Mouse (Mus musculus) CH12F3 (cell line): Measurements from ENCODE around the gene Hscb.
"Not testable (repeated sequence)": the region's sequence is repeated elsewhere in the genome, so short reads cannot be mapped to it uniquely, and the experiment has no call there.

Experiments used
- in situ Hi-C: fragments of 300-500 bp; cut with MboI; formaldehyde crosslinking; loops from 2 replicates; pipeline ENCODE4 v1.14.3; 2020; ENCODE audit warnings: low sequenced_read_pairs

Gene Hscb

DNA sequence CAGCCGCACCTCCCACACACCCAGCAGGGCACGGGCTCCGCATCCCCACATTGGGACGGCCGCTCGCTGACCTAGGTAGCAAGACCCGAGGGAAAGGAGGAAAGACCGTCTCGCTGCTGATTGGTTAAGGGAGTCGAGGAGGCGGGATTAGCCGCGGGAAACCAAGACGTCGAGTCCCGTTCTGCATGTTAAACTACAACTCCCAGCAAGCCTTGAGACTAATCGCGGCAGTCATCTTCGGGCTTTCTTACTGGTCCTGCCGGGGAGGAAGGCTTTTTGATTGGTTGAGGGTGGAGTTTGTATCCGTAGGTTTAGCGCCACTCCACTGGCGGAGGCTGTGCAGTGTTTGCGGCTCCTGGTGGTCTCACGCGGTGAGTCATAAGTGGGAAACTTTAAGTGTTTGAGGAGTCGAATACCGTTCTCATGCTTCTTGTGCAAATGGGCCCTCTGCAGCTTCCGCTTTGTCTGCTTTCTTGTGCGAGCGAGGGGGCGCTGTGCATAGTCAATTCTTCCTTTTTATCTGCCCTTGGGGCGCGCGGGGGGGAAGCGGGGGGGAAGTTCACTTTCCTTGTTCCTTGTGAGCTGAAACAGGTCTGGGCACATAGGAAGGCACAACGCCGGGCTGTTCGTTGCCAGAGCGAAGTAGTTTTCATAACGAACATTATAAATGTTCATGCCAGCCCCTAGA, at the start of gene Hscb, which contains the start of gene Chek2:
Gene Hscb, minus strand, starts transcription at position 100 of the 688 bp plus-strand sequence.
Gene Chek2, plus strand, starts transcription at position 302 of the 688 bp plus-strand sequence.
- in situ Hi-C loops, result no loop called here

DNA sequence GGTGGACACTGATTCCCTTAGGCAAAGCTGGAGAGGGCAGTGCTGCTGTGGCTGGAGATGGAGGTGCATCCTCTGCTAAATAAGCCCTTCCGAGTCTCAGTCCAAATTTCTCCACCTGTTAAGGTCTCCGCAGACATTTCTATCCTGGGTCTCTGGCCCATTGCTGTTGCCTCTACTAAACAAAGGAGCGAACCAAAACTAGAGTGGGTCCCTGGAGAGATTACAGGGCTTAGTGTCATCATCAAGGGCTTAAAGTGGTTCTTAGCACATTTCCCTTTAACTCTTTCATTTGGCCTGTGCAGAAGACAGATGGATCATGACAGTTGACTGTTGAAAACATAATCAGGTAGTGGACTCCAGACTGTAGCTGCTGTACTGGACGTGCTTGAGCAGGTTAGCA, 49.0 kb upstream of the Hscb start:
- in situ Hi-C loops, result no loop called here

DNA sequence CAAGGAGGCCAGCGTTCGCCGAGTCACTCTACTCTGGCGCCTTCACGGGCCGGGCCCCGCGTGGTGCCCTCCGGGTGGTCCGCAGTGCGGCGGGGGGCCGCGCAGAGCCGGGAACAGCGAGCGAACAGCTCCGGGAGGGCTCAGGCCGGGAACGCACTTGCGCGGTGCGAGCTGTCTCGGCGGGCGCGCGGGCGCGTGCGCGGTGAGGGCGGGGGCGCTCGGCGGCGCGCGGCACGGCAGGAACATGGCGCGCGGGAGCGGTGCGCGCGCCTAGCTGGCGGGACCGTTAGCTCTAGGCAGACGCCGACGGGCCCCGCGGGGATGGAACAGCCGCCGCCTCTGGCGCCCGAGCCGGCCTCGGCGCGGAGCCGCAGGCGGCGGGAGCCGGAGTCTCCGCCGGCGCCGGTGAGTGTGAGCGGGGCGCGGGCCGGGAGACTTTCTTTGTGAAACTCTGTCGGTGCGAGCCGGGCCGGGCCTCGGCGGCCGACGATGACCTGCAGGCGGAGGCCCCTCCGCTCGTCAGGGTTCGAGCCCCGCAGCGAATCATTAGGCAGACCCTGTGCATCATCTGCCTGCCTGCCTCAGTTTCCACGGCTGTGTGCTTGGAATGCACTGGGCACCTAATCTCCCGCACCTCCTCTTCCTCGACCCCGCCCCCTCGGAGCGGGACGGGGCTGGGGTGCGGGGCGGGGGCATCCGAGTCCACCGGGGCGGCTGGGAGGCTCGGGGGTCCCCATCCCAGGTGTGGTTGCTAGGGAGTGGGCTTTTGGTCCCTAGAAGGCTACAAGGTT, 40.2 kb upstream of the Hscb start, which contains the start of gene Ttc28:
Gene Ttc28, plus strand, starts transcription at position 220 of the 791 bp plus-strand sequence.
- in situ Hi-C loops, result no loop called here

DNA sequence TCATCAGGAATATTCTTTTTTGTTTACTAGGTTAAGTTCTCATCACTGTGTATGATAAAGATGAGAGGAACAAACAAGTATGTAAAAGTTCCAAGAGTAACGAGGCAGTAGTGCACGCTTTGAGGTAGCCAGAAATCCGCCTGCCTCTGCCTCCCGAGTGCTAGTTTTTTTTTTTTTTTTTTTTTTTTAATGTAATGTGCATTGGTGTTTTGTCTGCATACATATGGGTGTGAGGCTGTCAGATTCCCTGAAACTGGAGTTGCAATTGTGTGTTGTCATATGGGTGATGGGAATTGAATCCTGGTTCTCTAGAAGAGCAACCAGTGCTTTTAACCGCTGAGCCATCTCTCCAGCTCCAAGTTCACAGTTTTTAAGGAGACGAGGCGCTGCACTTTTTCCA, 39.5 kb upstream of the Hscb start:
- in situ Hi-C loops, result no loop called here

DNA sequence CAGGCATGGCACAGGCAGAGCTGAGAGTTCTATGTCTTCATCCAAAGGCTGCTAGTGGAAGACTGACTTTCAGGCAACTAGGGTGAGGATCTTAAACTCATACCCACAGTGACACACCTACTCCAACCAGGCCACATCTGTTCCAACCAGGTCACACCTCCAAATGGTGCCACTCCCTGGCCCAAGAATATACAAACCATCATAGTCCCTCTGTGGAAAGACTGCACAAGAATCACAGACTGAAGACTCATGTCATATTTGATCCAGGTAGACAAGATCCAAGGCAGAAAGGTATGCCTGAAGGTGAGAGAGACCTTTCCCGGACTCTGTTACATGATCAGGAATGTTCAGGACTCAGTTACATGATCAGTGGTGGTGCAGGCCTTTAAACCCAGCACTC, 38.9 kb upstream of the Hscb start:
- in situ Hi-C loops, result not testable (repeated sequence)

DNA sequence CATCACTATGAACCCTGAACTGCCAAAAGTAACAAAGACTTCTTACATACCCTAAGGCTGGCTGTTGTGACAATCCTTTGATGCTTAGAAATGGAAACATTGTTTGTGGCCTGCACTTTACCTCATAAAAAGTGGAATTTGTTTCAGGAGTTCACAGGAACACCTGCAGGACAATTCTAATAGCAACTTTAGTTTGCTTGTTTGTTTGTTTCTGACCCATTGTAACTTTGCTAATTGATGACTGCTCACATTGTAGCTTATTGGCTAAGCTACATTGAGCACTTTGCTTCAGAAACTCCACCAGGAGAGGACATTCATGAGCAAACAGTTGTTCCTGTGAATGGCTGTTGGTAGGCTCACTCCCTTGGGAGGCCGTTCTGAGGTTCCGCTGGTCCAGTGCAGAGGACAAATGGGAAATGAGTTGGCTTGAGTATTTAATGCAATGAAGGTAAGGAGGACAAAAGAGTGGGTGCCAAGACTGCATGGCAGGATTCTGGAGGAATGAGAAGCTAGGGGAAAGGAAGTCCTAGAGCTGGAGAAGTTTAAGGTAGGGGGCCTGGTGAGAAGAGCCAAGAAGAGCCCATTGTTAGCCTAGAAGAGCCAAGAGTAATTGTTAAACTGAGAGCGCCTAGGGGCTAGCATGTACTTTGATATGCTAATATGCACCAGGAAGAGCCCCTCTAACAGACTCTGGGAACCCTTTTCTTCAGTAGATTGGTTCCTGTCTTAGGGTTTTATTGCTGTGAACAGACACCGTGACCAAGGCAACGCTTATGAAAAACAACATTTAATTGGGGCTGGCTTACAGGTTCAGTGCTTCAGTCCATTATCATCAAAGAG, 38.3 kb upstream of the Hscb start:
- in situ Hi-C loops, result no loop called here

DNA sequence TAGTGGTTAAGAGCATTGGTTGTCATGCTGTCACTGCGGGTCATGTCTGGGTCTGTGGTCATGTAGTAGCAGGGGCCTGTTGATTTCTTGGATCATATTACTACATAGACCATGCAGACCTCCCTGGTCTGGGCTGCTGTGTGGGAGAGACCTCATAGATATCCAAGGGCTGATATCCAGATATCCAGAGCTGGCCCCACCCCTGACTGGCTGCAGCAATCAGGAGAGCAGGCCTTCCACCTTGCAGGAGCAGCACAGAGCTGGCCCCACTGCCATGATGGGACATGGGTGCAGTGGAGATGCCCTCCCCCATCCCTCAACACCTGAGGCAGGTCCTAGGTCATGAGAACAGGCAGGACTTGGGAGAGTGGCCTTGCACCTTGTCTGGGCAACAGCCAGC, 35.7 kb upstream of the Hscb start:
- in situ Hi-C loops, result no loop called here

DNA sequence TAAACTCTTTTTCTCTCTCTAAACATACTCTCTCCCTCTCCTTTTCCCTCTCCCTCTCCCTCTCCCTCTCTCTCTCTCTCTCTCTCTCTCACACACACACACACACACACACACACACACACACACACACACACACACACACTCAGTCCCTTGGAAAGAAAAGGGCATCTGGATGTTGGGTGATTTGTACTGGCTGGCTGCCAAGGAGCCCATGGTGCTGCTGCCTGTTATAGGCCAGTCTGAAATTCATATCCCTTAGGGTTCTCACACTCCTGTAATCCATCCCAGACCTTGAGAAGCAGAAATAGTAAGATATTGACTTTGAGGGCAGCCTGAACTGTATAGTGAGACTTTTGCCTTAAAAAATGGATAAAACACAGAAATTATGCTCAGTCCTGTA, 35.1 kb upstream of the Hscb start:
- in situ Hi-C loops, result no loop called here

DNA sequence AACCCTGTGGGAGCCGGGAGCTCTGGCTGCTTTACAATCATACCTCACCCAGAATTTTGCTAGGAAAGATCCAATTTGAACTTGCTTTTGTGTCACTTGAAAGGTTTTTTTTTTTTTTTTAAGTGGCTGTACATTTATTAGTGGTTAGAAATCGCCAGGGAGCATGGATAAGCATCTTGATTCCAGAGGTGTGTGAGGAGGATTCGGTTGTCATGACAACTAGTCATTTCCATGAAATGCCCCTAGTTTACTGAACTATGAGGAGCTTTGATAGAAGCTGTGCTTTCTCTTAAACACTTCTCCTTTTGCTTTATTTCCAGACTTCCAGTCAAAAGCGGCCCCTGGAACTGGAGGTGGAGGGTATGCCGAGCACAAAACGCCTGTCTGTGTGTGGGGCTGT, 33.6 kb upstream of the Hscb start:
- in situ Hi-C loops, result no loop called here

DNA sequence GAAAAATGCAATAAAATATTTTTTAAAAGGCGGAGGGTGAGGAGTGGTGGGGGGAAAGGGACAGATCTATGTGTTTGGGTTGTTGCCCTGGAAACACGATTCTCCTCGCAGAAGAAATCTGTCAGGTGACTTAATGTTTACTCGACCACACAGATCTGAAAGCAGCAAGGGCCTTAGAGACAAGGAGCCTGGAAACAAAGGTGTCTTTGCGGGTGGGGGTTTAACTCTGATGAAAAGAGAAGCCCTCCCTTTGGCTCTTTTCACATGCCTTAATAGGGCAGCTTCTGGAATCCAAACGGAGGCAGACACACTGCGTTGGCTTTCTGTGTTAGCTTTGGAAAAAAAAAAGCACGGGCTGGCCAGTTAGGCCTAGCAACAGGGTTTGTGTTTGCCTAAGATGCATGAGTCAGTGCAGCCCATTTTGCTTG, 29.7 kb upstream of the Hscb start:
- in situ Hi-C loops, result no loop called here

DNA sequence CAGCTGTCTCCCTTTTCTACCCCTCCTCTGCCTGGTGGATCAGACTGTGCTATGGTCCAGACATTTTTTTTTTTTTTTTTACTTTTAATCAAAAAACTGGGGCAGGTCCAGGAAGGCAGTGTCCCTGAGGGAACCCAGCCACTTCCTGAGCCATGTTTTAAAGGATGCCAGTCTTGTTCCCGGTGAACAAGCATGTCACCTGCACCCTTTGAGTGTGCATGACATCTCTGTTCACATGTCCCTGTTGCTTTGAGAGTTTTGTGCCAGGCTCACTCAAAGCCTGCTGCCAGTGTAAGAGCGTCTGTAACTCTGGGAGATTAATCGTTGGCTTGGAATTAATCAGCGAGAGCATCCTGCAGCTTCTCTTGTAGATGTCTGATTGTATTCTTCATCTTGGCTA, 28.9 kb upstream of the Hscb start:
- in situ Hi-C loops, result no loop called here

DNA sequence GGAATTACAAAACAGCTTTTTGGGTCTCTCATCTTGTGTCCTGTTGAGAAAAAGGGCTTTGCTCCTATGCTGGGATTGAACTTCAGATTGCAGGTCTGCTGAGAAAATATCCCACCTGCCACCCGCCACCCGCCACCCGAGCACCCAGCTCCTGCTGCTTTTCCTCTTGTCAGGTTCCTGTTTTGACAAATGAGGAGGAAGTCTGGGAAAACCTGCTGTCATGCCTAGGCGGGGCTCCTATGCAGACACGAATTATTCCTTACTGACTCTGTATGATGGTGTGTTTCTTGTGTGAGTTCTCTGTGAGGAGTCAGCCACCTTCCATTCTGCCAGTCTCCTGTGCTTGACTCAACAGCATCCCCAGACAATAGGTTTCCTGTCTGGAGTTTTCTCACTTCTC, 20.9 kb upstream of the Hscb start:
- in situ Hi-C loops, result no loop called here

DNA sequence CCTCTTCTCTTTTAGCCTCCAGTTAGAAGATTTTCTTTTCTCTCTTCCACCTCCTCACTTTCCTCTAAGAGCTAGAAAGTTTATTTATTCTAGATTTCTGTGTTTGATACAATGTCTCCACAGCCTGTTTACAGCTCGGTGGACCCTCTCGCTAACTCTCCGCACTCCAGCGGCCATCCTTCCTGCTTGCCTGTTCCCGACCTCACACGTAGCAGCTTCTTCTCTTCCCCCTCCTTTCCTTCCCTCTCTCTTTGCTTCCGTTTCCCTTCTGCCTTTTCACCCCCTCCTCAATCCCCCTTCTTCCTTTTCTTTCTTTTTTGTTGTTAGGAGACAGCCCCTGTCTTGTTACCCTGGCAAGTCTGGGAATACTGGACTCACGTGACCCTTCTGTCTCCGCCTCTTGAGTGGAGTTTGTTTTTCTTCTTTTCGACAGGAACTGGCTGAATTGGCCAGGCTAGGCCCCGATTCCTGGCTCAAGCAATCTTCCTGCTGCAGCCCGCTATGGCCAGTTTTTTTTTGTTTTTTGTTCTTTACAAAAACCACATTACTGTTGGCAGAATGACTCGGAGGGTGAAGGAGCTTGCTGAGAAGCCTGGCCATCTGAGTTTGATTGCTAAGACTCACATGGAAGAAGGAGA, 19.6 kb upstream of the Hscb start:
- in situ Hi-C loops, result no loop called here

DNA sequence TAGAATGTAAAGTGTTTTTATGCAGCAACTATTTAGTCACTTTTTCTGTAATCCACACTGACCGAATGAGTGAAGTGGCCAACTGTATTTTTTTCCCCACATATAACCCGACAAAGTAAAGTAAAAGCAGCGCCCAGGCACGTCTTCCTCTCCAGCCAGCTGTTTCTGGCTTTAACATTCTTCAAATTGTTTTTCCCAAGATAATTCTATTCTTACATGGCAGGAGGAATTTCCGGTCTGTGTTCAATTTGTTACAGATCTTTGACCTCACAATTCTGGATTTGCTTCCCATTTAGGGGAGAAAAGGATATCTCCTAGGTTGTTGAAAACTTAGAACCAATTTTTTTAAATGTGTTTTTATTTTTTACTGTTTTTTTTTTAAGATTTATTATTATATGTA, 17.5 kb upstream of the Hscb start:
- in situ Hi-C loops, result no loop called here

DNA sequence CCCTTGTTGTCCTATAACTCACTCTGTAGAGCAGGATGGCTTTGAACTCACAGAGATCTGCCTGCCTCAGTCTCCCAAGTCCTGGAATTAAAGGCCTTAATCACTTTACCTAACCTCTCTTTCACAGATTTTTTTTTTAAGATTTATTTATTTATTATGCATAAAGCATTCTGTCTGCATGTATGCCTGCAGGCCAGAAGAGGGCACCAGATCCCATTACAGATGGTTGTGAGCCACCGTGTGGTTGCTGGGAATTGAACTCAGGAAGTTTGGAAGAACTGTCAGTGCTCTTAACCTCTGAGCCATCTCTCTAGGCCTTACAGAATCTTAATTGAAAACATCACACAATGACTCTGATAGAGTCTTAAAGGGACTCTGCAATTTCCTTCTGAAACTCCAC, 13.4 kb upstream of the Hscb start:
- in situ Hi-C loops, result no loop called here

DNA sequence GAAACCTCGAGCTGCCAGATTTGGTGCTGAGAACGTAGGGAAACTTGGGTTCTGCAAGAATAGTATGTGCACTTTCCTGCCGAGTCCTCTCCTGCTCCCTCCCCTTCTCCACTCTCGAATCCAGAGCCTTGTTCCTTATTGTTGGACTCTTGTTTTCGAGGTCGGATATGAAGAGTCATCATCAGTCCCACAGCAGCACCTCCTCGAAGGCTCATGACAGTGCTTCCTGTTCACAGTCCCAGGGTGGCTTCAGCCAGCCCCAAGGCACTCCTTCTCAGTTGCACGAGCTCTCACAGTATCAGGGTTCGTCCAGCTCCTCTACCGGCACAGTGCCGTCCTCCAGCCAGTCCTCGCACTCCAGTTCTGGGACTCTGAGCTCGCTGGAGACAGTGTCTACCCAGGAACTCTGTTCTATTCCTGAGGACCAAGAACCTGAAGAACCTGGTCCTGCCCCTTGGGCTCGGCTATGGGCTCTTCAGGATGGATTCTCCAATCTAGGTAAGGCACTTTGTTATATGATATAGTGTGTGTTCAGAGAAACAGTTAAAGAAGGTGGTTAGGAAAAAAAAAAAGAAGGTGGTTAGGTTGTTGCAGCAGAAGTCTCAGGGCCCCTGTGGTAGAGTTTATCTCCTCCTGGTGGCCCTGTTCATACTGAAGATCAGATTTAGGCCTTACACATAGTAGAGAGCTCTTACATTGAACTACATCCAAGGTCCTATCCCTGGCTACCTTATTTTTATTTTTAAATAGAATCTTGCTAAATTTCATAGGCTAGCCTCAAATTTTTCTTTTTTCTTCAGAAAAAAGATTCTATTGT, 1.7 kb upstream of the Hscb start:
- in situ Hi-C loops, result no loop called here

DNA sequence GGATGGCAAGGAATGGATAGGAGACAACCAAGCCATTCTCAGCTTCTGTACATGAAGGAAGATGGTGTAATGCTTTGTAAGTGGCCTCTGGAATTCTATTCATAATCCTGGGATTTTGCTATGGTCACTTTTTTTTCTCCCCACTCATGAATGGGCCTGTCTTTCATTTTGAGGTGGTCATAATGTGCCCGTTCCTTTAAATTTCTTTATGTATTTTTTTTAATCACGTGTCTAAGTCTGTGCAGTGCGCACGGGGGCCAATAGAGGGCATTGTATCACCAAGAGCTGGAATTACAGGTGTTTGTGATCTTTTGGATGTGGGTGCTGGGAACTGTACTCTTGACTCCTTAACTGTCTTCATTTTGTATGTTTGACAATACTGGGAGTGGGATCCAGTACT, 888 bp upstream of the Hscb start:
- in situ Hi-C loops, result no loop called here

DNA sequence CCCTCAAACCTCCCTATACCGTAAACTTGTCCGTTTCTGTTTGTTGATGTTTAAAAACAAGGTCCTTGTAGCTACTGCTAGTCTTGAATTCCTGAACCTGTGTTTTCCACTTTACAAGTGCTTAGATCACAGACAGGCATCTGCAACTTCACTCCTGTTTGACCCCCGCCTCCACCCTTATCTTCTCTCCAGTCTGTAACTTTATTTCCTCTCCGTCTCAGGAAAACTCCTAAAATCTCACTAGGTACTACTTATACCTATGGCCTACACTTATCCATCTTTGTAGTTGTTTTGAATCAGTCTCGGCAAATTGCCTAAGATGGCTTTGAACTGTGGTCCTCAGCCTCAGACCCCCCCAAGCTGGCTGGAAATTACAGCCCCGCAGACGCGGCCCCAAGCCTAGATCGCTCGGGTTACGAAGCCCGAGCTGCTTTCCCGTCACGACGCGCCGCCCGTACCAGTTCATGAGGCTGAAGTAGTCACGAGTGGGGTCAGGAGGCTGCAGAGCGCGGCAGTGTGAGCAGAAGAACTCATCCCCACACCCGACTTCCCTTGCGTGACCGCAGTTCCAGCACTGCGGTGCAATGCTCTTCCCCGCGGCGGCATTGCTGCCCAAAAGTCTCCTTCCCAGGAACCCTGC, 419 bp downstream of the Hscb start:
- in situ Hi-C loops, result no loop called here

DNA sequence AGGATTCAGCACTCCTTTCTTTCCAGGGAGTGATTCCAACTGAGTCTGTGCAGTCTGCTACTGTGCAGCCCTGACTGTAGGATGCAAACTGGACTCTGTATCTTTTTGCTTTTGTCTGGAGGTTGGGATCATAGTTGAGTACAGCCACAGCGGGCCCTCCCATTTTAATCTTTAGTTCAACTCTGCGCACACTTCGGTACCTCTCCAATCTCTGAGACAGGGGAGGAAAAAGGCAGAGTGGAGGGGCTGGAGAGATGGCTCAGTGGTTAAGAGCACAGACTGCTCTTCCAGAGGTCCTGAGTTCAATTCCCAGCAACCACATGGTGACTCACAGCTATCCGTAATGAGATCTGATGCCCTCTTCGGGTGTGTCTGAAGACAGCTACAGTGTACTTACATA, 1.6 kb downstream of the Hscb start:
- in situ Hi-C loops, result not testable (repeated sequence)

DNA sequence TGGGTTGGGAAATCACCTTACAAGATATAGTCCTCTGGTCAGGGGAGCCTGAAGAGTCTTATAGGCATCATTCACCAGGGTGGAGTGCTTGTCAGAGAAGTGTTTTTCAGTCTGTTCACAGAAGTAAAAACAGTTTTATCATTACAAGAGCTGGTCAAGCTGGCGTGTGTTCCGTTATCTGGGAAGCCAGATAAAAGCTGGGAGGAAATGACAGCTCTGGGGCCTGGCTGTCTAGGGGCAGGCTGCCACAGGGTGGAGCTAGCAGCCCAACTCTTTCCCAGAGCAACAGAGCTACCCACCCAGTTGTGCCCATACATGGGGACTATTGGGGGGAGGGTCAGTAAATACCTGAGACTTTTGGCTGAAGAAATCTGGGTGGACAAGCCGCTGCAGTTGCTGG, 3.6 kb downstream of the Hscb start:
- in situ Hi-C loops, result no loop called here
